Mouse (Mus musculus): ENCODE measurements at regions not wholly inside any gene's neighbourhood (a gene's known extent, or its start where the extent isn't known, plus 50 kb on each side); places are given as distances from the start of the nearest gene placed in this dataset.

- Histone ChIP-seq H3K4me3 (replicated peaks; ENCODE audit: extremely low read depth, low read depth, low read length) (no peak overlapping the region), H3K4me1 (ENCODE audit: control insufficient read depth, insufficient read depth, low read length) (no peaks in the 10 kb centered on the region)
- WGBS = 57% methylated on average over 6 of the region's 6 CpGs
- DNase-seq = no peak
- no peak for TF ChIP-seq POLR2A (IDR thresholded peaks at IDR 0.05; ENCODE audit: borderline replicate concordance, extremely low read depth, low read depth, low read length)
- no peak for TF ChIP-seq CTCF (IDR thresholded peaks at IDR 0.05; ENCODE audit: insufficient read depth, low read length)
Measured at GRCm38 (mm10) chr14:29895989-29896675, 72.0 kb upstream of the Selenok start.

GRCm38 (mm10) chr14:29900931-29901330, 67.2 kb upstream of the Selenok start:
- Histone ChIP-seq H3K4me3 (replicated peaks; ENCODE audit: extremely low read depth, low read depth, low read length) (no peak overlapping the region), H3K4me1 (ENCODE audit: control insufficient read depth, insufficient read depth, low read length) (no peaks in the 10 kb centered on the region)
- WGBS = 63% methylated on average over 6 of the region's 6 CpGs
- no peak for DNase-seq
- no peak for TF ChIP-seq POLR2A (IDR thresholded peaks at IDR 0.05; ENCODE audit: borderline replicate concordance, extremely low read depth, low read depth, low read length)
- no peak for TF ChIP-seq CTCF (IDR thresholded peaks at IDR 0.05; ENCODE audit: insufficient read depth, low read length)

- Histone ChIP-seq H3K4me1 (ENCODE audit: control insufficient read depth, insufficient read depth, low read length) (no peaks in the 10 kb centered on the region), H3K4me3 (replicated peaks; ENCODE audit: extremely low read depth, low read depth, low read length) (no peak overlapping the region)
- DNase-seq = no peak
- 60% methylated on average over 3 of the region's 3 CpGs for WGBS
- TF ChIP-seq CTCF (IDR thresholded peaks at IDR 0.05; ENCODE audit: insufficient read depth, low read length) (no peak), POLR2A (IDR thresholded peaks at IDR 0.05; ENCODE audit: borderline replicate concordance, extremely low read depth, low read depth, low read length) (no peak)
Measured at GRCm38 (mm10) chr14:29903574-29903973, 64.5 kb upstream of the Selenok start.

GRCm38 (mm10) chr14:29904856-29905255, 63.3 kb upstream of the Selenok start:
- H3K4me1 ChIP-seq (ENCODE audit: control insufficient read depth, insufficient read depth, low read length) = no peaks in the 10 kb centered on the region
- DNase-seq = no peak
- TF ChIP-seq POLR2A (IDR thresholded peaks at IDR 0.05; ENCODE audit: borderline replicate concordance, extremely low read depth, low read depth, low read length) (no peak), CTCF (IDR thresholded peaks at IDR 0.05; ENCODE audit: insufficient read depth, low read length) (no peak)
- H3K4me3 ChIP-seq (replicated peaks; ENCODE audit: extremely low read depth, low read depth, low read length) = no peak overlapping the region
- 54% methylated on average over 6 of the region's 6 CpGs for WGBS

GRCm38 (mm10) chr14:29909741-29910140, 58.4 kb upstream of the Selenok start:
- no peak for DNase-seq
- Histone ChIP-seq H3K4me3 (replicated peaks; ENCODE audit: extremely low read depth, low read depth, low read length) (no peak overlapping the region), H3K4me1 (ENCODE audit: control insufficient read depth, insufficient read depth, low read length) (no peaks in the 10 kb centered on the region)
- no peak for TF ChIP-seq POLR2A (IDR thresholded peaks at IDR 0.05; ENCODE audit: borderline replicate concordance, extremely low read depth, low read depth, low read length)
- no peak for TF ChIP-seq CTCF (IDR thresholded peaks at IDR 0.05; ENCODE audit: insufficient read depth, low read length)
- WGBS = 16% methylated on average over 8 of the region's 8 CpGs
